Mouse (Mus musculus) C2C12 (cell line): ENCODE measurements around the gene Slc37a2.

Source experiments
- CTCF ChIP-seq: IDR thresholded peaks from one replicate; pipeline ENCODE4 v1.5.1; 2011; ENCODE audit not compliant: control insufficient read depth, insufficient read depth, insufficient read length
- USF1 ChIP-seq: IDR thresholded peaks from one replicate; pipeline ENCODE4 v1.6.1; 2011; ENCODE audit warnings: low read depth, mild to moderate bottlenecking, control low read depth, moderate library complexity

DNA sequence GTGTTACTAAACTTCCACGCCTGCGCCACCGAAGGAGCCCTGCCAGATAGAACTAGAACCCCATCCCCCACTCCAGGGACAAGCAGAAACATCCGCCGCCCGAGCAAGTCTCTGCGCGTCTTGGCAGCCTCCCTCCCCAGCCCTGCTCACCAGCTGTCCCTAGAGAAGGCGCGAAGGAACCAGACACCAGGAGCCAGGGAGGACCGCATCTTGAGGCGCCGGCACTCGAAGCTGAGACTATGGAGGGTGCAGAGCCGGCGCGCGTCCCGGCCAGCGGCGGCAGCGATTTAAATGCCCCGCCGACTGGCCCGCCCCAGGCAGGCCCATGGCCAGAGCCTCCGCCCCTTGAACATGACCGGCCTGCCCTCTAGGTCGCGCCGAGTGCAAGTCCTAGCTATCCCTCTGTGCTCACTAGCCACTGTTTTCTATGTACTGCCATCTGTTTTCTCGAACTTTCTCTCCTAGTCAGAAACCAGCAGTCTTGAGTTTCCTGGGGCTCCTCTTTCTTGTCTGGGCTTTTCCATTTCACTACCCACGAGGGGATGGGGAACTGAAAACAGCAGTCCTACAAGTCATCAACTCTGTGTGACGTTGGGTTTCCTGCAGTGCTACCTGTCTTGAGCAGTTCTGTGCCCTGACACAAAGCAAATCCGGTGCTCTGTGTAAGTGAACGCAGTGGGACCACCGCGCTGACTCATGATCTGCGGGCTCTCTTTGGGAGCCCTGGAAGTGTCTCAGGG is at the start of gene Slc37a2:
- TF ChIP-seq CTCF = no peak
- TF ChIP-seq USF1 = no peak
